Mouse (Mus musculus): Measurements from ENCODE around the gene Gjb3. TPM values are rescaled to one million over a fixed set of nuclear protein-coding genes. Genes with fewer than 3 reads are reported as not detected.

Gjb3 gene
- polyA plus RNA-seq, 1 experiment from 2014 or later: 7.8 TPM

- Histone ChIP-seq H3K9me3 (replicated peaks) (no peaks in the 10 kb centered on the region), H3K27me3 (ENCODE audit: low read depth, poor library complexity, severe bottlenecking) (peaks cover 24% of the 10 kb centered on the region), H3K27ac (no peak overlapping the region), H3K4me1 (peaks cover 44% of the 10 kb centered on the region), H3K36me3 (no peaks in the 10 kb centered on the region), H3K4me3 (no peak overlapping the region)
- DNase-seq (ENCODE audit: low spot score): no peak
- 85% methylated on average over 3 of the region's 3 CpGs for WGBS
These were observed 31.9 kb upstream of the Gjb3 start for GRCm38 (mm10) chr4:127362520-127362919.

- Histone ChIP-seq H3K4me3 (no peak within 1 kb of the TSS), H3K27me3 (ENCODE audit: low read depth, poor library complexity, severe bottlenecking) (peaks cover 30% of the 10 kb centered on the region), H3K27ac (peak within 1 kb of the TSS; percentile 2; the same call in 1 of the 2 replicates), H3K4me1 (peaks cover 38% of the 10 kb centered on the region), H3K36me3 (no peaks in the 10 kb centered on the region), H3K9me3 (replicated peaks) (no peaks in the 10 kb centered on the region)
- WGBS: 20% methylated on average over 5 of the region's 5 CpGs
- no peak for DNase-seq (ENCODE audit: low spot score)
These were observed 27.4 kb upstream of the Gjb3 start, which contains the start of gene Gjb5 for GRCm38 (mm10) chr4:127358018-127358417. TSS of gene Gjb5 (minus strand) at chr4:127358181.

GRCm38 (mm10) chr4:127354506-127355485, 24.2 kb upstream of the Gjb3 start:
- H3K27me3 ChIP-seq (ENCODE audit: low read depth, poor library complexity, severe bottlenecking): peaks cover 26% of the 10 kb centered on the region
- H3K4me1 ChIP-seq: peaks cover 34% of the 10 kb centered on the region
- H3K36me3 ChIP-seq: no peaks in the 10 kb centered on the region
- no peaks in the 10 kb centered on the region for H3K9me3 ChIP-seq (replicated peaks)
- 68% methylated on average over 15 of the region's 15 CpGs for WGBS
- no peak for DNase-seq (ENCODE audit: low spot score)
- H3K27ac ChIP-seq: no peak overlapping the region
- H3K4me3 ChIP-seq: no peak overlapping the region

- Histone ChIP-seq H3K4me1 (peaks cover 27% of the 10 kb centered on the region), H3K9me3 (replicated peaks) (no peaks in the 10 kb centered on the region), H3K27ac (no peak within 1 kb of the TSS), H3K36me3 (no peaks in the 10 kb centered on the region), H3K4me3 (no peak within 1 kb of the TSS), H3K27me3 (ENCODE audit: low read depth, poor library complexity, severe bottlenecking) (peaks cover 18% of the 10 kb centered on the region)
- no peak for DNase-seq (ENCODE audit: low spot score)
- 61% methylated on average over 8 of the region's 8 CpGs for WGBS
These were observed 23.4 kb upstream of the Gjb3 start, which contains the start of gene Gjb4 for GRCm38 (mm10) chr4:127353951-127354438. TSS of gene Gjb4 (minus strand) at chr4:127354081.

- Histone ChIP-seq H3K9me3 (replicated peaks) (no peaks in the 10 kb centered on the region), H3K36me3 (no peaks in the 10 kb centered on the region), H3K27me3 (ENCODE audit: low read depth, poor library complexity, severe bottlenecking) (0 out of 2 replicates have a peak, but pooled peaks cover 6% of the 10 kb centered on the region), H3K27ac (no peak overlapping the region), H3K4me3 (no peak overlapping the region), H3K4me1 (peaks cover 18% of the 10 kb centered on the region)
- DNase-seq (ENCODE audit: low spot score): no peak
- WGBS: 71% methylated on average over 1 of the region's 1 CpGs
These were observed 21.9 kb upstream of the Gjb3 start for GRCm38 (mm10) chr4:127352594-127352993.

- H3K9me3 ChIP-seq (replicated peaks): no peaks in the 10 kb centered on the region
- H3K4me1 ChIP-seq: peaks cover 10% of the 10 kb centered on the region
- H3K4me3 ChIP-seq: no peak overlapping the region
- no peak overlapping the region for H3K27ac ChIP-seq
- no peak for DNase-seq (ENCODE audit: low spot score)
- WGBS: 72% methylated on average over 4 of the region's 4 CpGs
- H3K27me3 ChIP-seq (ENCODE audit: low read depth, poor library complexity, severe bottlenecking): no peaks in the 10 kb centered on the region
- H3K36me3 ChIP-seq: no peaks in the 10 kb centered on the region
These were observed 19.1 kb upstream of the Gjb3 start for GRCm38 (mm10) chr4:127349560-127350300.

GRCm38 (mm10) chr4:127345000-127345399, 14.4 kb upstream of the Gjb3 start:
- no peak for DNase-seq (ENCODE audit: low spot score)
- Histone ChIP-seq H3K36me3 (no peaks in the 10 kb centered on the region), H3K9me3 (replicated peaks) (no peaks in the 10 kb centered on the region), H3K4me1 (no peaks in the 10 kb centered on the region), H3K4me3 (no peak overlapping the region), H3K27me3 (ENCODE audit: low read depth, poor library complexity, severe bottlenecking) (no peaks in the 10 kb centered on the region), H3K27ac (no peak overlapping the region)
- 88% methylated on average over 5 of the region's 5 CpGs for WGBS

- no peaks in the 10 kb centered on the region for H3K9me3 ChIP-seq (replicated peaks)
- no peak overlapping the region for H3K4me3 ChIP-seq
- H3K36me3 ChIP-seq: no peaks in the 10 kb centered on the region
- no peak for DNase-seq (ENCODE audit: low spot score)
- no peak overlapping the region for H3K27ac ChIP-seq
- H3K27me3 ChIP-seq (ENCODE audit: low read depth, poor library complexity, severe bottlenecking): no peaks in the 10 kb centered on the region
- WGBS: 40% methylated on average over 6 of the region's 6 CpGs
- H3K4me1 ChIP-seq: no peaks in the 10 kb centered on the region
These were observed 10.7 kb upstream of the Gjb3 start for GRCm38 (mm10) chr4:127341372-127341771.

- WGBS: 88% methylated on average over 5 of the region's 5 CpGs
- no peaks in the 10 kb centered on the region; the same call in 1 of the 2 replicates for H3K4me1 ChIP-seq
These were observed 7.0 kb upstream of the Gjb3 start for GRCm38 (mm10) chr4:127337668-127338067.

GRCm38 (mm10) chr4:127334870-127335504, 4.3 kb upstream of the Gjb3 start:
- 31% methylated on average over 5 of the region's 5 CpGs for WGBS

More at GRCm38 (mm10) chr4:127337668-127338067, 7.0 kb upstream of the Gjb3 start:
- no peak for DNase-seq (ENCODE audit: low spot score)
- Histone ChIP-seq H3K9me3 (replicated peaks) (no peaks in the 10 kb centered on the region), H3K27me3 (ENCODE audit: low read depth, poor library complexity, severe bottlenecking) (peaks cover 25% of the 10 kb centered on the region), H3K4me3 (no peak overlapping the region), H3K27ac (no peak overlapping the region), H3K36me3 (no peaks in the 10 kb centered on the region)

GRCm38 (mm10) chr4:127331171-127331570, 527 bp upstream of the Gjb3 start:
- Histone ChIP-seq H3K36me3 (no peaks in the 10 kb centered on the region), H3K9me3 (replicated peaks) (no peaks in the 10 kb centered on the region), H3K27ac (no peak overlapping the region), H3K4me3 (peak overlapping the region; percentile 37; the same call in 1 of the 2 replicates), H3K4me1 (peaks cover 23% of the 10 kb centered on the region), H3K27me3 (ENCODE audit: low read depth, poor library complexity, severe bottlenecking) (peaks cover 85% of the 10 kb centered on the region)
- DNase-seq (ENCODE audit: low spot score): no peak
- 13% methylated on average over 13 of the region's 13 CpGs for WGBS

More at GRCm38 (mm10) chr4:127334870-127335504, 4.3 kb upstream of the Gjb3 start:
- Histone ChIP-seq H3K27me3 (ENCODE audit: low read depth, poor library complexity, severe bottlenecking) (peaks cover 52% of the 10 kb centered on the region), H3K36me3 (no peaks in the 10 kb centered on the region), H3K9me3 (replicated peaks) (no peaks in the 10 kb centered on the region), H3K4me3 (no peak overlapping the region), H3K4me1 (peaks cover 11% of the 10 kb centered on the region), H3K27ac (no peak overlapping the region)
- no peak for DNase-seq (ENCODE audit: low spot score)

GRCm38 (mm10) chr4:127329751-127330150, 893 bp downstream of the Gjb3 start:
- Histone ChIP-seq H3K4me1 (peaks cover 23% of the 10 kb centered on the region), H3K4me3 (peak overlapping the region; percentile 37), H3K27ac (no peak overlapping the region; the same call in 1 of the 2 replicates), H3K27me3 (ENCODE audit: low read depth, poor library complexity, severe bottlenecking) (peaks cover 95% of the 10 kb centered on the region), H3K9me3 (replicated peaks) (no peaks in the 10 kb centered on the region), H3K36me3 (no peaks in the 10 kb centered on the region)
- WGBS: under 1% methylated on average over 13 of the region's 13 CpGs
- DNase-seq (ENCODE audit: low spot score): no peak
